Mouse (Mus musculus): ENCODE results near the gene Tgfbr3.

DNA sequence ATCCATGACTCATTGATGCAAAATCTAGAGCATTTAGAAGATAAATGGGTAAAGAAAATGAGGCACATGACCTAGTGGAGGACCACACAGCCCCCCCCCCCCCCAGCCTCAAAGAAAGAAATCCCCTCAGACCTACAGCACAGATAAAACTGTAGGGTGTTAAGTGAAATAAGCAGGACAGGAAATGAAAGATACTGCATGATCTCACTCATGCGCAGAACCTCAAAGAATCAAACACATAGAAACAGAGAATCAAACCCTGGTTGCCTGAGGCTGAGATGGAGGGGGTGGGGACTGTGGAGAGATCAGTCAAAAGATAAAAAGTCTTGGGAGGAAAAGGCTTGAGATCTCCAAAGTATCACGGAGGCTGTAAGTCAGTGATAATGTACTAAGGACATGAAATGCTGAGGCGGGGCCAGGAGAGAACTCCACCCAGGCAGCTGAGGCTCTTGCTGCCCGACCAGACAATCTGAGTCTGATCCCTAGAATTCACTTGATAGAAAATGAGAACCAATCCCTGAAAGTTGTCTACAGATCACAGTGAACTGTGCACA, 29.9 kb downstream of the Tgfbr3 start:
- TF ChIP-seq POLR2A (IDR thresholded peaks at IDR 0.05; ENCODE audit: low read depth, low read length) (no peak), CTCF (IDR thresholded peaks at IDR 0.05; ENCODE audit: extremely low read depth, insufficient read length, insufficient replicate concordance, low read depth, low read length) (no peak)

Measured in small intestine, adult 2 months (tissue).